Mouse (Mus musculus) neutrophil, adult 5-6 weeks (primary cell): ENCODE results near the gene Gm10842. TPM values are rescaled to one million over a fixed set of nuclear protein-coding genes. Genes with fewer than 3 reads are reported as not detected.

Experiments
- ATAC-seq: fragments of 151-379, 151-347 bp; 2 replicates; pipeline ENCODE4 v1.8.0; 2017; ENCODE audit warnings: mild to moderate bottlenecking, moderate TSS enrichment; ENCODE audit not compliant: insufficient number of reproducible peaks, poor library complexity, low FRiP score, severe bottlenecking; ENCODE audit errors: extremely low read depth
- total RNA-seq: library from RNA; stranded (forward); fragments of 200-1000 nt; gene quantifications from 2 replicates; pipeline ENCODE4 v1.2.3, GENCODE M21; 2017

Gm10842 gene
- total RNA-seq, 1 experiment from 2014 or later = not detected

DNA sequence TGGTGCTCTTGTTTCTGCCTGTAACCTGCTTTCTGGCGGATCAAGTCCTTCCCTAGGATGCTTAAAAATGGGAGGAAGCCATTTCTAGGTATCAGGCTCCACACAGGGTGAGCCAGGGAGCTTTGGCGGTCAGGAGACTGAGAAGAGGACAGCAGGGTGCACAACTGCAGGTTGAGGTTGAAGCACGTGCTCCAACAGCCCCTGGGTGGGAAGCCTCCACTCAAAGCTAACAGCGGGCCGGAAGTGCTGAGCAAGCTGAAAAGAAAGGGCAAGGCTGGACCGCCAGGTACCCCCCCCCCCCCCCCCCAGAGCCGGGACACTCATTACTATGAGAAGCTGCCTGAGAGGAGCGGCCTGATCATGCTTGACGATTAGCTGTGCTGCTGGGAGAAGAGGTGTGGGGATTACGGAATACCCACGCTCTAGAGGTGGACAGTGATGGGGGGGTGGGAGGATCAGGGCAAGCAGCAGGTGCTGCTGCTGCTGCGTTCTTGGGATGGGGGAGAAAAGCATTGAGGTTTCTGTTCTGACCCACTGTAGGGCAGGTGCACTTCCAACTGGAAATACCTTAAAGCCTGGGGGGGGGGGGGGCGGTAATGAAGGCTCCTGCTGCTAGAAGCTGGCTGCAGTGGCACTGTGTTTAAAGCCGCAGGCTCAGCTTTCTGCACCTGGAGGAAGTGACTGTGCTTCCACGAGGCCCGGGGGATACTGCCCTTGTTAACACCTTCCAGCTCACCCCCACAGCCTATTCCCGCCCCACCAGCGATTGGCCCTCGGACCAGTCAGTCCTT is 4.7 kb downstream of the Gm10842 start:
- ATAC-seq = no peak

DNA sequence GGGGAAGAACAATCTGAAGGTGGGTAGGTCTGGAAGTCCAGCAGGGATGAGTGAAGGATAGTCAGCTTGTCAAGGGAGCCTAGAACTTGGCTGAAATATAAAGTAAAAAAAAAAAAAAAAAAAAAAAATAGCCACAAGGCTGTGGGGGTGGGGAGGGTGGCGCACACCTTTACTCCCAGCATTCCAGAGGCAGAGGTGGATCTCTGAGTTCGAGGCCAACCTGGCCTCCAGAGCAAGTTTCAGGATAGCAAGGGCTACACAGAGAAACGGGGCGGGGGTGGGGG is 5.3 kb downstream of the Gm10842 start:
- no peak for ATAC-seq

DNA sequence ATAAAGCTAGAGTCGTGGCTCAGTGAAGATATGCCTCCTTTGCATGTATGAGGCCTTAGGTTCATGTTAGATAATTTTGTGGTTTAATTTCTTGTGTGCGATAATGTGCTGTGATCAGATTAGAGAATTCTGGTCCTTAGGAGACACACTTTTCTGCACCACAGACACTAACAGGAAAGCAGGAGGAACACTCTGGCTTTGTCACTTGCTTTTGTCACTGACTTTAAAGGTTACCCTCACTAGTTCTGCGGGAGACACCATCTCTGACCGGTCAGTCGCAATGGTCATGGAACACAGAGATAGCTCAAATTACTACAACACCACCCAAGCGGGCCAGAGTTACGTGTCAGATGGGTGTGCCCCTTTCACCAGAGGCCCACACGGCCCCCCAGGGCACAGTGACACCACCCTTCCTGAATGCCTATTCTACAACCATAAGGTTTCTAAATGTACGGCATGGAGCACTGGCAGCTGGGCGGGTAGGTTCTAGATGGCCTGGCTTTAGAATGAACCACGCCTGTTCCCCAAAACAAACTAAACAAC is 5.7 kb downstream of the Gm10842 start:
- ATAC-seq = no peak

DNA sequence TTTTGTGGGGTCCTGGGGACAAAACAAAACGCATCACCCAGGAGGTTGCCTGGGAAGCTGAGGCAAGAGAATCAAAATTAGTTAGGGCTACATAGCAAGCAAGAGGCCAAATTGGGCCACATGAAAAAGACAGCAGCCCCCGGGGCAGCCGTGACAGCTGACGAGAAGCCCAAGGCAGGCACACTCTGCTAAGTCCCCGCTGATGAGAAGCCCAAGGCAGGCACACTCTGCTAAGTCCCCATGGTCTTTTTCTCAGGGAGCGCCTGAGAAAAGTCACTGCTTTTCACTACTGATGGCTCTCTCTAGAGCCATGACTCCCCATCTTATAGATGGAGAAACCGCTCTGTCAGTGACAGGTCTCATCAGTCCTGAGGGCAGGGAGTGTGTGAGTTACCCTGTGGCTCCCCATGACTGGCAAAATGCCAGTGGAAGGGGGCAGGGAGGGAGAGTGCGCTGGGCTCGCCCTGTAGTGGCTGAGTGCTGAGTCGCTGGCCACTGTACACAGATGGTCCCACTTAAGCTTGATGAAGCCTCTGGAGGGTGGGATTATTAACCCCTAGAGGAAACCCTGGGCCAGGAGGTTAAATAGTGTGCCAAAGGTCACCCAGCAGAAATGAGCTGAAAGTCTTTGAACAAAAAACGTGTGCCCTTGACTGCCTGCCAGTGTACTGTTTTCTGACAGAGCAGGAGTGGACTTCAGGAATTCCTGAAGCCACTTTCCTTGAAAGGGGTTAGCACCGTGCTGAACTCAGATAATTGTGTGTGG is 6.6 kb downstream of the Gm10842 start:
- no peak for ATAC-seq

DNA sequence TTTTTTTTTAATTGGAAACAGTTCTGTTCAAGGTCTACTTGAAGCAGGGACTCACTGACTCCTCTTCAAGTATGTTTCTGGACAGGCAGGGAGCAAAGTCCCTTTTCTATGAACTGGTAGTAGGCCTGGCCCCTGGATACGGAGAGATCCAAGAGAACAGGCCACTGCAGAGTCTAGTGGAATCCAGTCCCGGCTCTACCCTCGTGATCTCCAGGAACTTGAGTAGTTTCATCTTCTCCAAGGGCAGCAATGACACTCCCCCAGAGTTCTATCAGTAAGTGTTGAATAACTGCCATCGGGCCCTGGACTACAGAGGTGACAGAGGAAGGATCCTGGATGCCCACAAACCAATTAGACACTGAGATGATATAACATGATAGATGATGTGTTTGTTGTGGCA is 9.2 kb downstream of the Gm10842 start:
- ATAC-seq = no peak

DNA sequence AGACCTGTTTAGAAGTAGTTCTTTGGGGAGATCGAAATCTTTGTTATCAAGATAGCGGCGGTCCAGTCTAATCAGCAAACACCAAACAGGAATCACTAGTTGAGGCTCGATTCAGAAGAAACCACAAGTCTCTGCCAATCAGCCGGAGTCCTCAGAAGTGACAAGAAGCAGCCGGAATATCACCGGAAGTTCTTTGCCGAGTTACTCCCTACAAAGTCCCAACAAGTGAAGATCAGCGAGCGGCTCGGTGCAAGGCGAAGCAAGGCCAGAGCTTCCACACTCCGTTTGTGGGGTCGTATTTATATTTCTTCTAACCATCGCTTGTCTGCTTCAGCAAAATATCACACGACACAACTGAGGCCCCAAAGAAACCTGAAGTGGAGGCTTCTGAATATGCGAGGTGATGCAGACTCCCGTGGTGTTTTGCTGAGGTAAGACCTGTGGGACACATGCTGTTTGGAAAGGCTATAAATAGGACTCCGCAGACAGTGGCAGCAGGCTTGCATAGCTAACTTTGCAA is 10.1 kb downstream of the Gm10842 start:
- no peak for ATAC-seq

DNA sequence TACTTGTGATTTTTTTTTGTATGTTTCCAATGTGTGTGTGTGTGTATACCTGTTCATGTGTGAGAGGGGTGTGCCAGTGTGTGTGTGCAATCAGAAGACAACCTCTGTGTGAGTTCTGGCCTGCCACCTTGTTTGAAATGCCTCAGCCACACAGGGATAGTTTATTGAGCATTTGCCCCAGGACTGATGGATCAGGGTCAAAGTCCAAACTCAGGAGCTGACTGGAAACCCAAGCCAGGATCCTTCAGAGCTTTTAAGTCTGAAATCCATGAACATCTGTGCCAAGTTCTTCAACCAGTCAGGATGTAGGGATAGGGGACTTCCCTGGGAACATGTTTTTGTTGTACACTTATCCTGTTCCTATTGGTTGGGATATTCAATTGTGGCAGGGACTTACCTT is 11.4 kb downstream of the Gm10842 start:
- no peak for ATAC-seq

DNA sequence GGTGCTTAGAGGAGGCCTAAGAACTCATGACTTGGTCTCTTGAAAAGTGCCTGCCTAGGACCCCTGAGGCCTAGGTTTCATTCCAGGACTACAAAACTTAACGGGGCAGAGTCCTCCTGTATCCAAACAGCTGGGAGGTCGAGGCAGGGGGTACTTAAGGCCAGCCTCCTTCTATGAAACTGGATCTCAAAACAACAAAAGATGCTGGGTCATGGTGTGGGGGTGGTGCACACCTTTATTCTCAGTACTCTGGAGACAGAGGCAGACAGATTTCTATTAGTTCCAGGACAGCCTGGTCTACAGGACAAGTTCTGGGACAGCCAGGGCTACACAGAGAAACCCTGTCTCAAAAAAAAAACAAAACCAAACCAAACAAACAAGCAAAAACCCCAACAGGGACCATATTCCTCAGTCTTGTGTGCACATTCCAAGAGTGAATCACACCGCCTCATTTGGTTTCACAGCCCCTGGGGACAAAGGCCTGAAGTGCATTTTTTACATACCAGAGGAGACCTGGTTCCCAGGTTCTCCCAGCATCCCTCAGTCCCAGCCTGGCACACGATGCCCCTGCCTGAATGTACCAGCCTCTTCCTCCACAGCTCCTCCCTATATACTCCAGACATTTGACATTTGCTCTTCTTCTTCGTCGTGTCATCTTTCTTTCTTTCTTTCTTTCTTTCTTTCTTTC is 13.1 kb downstream of the Gm10842 start:
- ATAC-seq = no peak

DNA sequence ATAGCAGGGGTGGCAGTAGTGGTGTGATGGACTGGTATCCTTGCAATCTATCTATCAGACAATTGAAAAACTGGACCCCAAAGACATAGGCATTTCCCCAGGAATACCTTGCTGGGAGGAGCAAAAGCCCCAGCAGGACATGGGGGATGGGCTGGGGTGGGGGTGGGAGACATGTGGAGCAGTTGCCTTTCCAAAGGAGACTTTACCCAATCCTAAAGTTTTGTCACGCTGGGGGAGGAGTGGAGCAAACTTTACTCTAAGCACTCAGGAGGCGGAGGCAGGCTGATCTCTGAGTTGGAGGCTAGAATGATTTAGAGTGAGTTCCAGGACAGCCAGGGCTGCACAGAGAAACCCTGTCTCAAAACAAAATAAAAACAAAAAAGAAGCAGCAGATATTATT is 14.7 kb downstream of the Gm10842 start:
- no peak for ATAC-seq

DNA sequence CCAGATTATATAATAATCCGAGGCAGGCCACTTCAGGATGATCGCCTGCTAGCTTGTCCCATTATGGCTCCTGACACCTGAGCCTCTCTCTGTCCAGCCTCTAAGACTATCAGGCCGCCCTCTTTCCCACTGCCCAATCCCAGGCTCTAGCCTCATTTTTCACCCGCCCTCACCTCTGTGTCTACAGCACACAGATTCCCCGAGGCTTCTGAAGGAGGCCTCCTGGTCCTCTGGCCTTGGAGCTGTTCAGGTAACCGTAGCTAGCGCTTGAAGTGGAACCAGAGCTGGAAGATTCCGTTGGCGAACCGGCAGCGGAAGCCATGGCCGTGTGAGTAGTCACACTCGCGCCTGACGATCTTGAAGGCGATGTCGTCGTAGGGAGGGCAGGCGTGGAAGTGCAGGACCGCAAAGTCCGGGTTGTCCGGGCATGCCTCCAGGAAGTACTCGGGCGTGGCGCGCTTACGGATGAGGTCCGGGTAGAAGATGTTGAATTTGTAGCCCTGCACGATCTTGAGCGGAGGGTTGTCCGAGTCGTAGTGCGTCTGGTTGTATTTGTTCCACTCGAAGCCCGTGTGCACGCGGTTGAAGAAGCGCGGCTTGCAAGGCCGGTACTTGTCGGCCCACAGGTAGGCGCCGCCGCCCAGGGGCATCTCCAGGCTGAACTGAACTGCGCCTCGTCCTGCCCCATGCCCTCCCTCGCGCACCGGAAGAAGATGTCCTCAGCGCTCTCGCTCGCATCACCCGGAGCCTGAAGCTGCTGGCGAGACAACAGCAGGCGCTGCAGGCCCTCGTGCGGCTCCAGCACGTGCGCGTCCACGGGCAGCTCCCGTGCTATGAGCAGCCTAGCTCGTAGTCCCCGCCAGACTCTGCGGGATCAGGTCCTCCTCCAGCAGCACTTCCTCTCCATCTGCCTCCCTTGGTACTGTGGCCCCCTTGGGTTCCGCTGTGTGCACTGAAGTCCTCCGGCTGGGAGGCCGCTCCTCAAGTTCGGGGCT is 18.1 kb downstream of the Gm10842 start:
- no peak for ATAC-seq

DNA sequence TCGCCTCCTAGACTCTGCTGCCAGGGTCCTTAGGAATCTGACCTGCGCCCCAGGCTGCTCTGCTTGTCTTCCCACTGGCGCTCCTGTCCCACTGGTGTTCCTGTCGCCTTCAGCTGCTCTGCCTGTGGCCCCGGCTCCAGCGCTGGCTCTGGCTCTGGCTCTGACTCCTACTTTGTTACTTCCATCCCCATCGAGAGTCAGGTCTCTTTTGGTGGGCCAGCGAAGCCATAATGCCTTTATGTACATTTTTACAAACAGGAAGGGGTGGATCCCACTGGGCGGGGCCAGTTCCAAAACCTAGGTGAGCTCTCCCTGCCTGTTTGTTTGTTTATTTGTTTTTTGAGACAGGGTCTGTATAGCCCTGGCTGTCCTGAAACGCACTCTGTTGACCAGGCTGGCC is 20.1 kb downstream of the Gm10842 start:
- ATAC-seq = no peak

DNA sequence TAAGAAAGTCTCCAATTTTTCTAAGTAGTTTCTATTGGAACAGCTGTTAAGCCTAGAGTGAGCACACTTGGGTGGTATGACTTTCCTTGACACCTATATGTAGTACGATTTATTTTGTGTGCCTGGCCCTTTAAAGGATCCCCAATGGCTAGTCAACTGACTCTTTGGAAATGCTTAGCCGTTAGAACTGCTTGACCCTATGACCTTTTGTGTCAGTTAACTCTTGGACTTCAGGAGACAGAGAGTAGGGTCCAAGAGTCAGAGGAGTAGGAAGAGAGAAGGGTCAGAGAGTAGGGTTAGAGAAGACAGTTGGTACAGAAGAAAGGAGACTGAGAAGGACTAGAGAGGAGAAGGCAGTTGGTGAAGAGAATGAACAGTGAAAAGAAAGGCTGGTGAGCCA is 31.8 kb downstream of the Gm10842 start, which contains the start of gene Tlk2:
Gene Tlk2, plus strand, starts transcription at position 292 of the 400 bp plus-strand sequence.
- no peak for ATAC-seq

DNA sequence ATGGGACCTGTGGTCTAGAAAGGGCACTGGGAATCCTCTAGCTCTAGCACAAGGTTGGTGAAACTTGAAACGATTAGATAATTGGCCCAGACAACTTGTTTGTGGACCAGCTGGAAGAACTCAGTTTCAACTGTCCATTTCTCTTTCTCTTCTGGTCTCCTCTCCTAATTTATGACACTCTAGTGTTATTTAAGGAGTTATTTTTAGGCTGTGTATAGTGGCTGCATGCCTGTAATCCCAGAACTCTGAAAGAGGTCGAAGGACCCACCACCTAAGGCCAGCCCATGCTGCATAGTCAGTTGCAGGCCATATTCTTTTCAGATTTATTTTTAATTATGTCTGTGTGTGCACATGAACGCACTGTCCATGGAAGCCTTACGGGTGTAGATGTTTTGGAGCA is 32.8 kb downstream of the Gm10842 start:
- no peak for ATAC-seq

DNA sequence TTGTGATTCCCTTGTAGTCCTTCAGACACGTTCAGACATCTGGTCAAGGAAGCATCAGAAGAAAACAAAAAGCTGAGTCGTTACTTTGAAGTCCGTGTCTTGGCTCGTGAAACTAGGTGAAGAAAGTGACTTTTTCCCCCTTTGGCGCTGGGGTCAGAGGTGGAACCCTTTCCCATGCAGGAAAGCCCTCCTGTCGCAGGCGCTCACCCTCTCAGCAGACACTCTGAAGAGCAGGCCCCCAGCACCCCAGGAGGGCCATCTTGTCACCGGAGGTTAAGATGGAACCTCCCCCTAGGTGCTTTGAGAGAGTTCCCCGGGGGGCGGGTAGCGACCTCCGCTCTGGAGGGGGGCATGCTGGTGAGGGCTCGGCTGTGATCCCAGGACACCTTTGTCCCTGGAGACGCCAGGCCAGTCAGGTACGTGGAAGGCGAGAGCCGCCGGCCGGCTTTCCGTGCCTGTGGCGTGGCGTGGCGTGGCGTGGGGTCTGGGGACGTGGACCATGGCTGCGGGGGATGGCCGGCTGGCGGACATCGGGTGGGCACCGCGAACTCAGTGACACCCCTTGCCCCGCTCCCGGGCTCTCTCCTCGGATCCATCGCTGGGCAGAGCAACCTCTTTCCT is 33.9 kb downstream of the Gm10842 start:
- ATAC-seq = no peak

DNA sequence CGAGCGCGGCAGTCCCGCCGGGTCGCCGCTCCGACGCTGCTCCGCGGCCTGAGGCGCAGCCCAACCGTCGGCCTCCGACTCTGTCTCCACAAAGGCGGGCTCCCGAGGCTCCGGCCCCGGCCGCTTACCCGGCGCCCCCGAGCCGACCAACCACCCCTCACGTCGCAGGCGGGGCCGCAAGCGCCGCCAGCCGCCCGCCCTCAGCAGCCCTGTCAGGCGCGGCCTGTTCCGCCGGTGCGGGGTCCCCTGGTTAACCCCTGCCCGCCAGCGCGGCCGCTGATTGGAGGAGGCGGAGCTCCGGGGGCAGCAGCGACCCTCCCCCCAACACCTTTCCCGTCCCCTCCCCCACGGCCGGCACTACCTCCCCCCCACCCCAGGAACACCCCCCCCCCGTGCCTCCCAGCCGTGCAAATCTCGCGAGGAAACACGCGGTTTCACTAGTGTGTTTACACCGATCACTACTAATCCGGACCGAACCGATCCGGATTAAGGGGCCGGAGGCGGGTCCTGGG is 34.5 kb downstream of the Gm10842 start:
- peak; percentile 68 for ATAC-seq

DNA sequence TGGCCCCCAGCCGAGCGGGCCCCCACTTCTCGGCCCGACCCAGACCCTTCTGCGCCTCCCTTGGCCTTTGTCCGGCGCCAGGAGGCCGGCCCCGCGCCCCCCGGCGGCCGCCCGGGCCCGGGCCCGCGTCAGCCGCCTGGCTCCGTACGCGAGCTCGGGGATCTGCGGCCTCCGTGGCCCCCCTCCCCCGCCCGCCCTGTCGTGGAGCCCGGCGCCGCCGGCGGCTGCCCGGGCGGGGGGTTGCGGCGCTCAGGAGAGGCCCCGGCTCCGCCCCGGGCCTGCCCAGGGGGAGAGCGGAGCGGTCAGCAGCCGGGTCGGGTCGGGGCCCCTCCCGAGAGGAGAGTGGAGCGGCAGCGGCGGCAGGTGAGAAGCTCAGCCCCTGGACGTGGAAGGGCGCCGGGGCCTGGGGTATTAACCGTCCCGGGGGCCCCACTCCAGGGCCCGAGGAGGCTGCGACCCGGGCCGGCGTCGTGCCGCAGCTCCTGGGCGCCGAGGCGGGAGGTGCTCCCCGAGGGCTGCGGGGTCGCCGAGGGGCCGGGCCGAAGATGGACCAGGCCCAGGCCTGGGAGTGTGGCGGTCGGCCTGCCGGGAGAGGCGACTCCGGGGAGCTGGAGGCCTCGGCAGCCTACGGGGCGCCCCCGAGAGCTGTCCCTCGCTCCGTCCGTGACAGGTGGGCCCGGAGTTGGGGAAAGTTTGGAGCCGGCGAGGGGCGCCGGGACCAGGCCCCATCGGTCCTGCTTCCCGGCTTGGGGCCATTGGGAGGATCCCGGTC is 35.2 kb downstream of the Gm10842 start:
- ATAC-seq = no peak

DNA sequence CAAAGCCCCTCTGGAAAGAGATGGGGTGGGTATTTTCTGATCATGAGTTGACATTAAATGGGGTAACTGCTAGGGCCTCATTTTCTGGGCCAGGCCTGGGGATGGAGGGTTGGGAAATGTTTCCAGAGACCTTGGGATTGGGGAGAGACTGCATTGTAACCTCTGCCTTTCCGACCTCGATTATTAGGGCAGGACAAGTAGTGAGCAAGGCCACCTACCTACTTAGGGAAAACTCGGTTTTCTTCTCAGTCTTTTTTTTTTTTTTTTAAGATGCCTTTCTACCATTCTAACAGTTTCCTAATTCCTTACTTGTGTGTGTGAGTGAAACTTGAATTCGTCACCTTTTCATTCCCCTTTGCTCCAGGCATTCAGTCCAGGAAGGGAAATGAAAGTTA is 35.8 kb downstream of the Gm10842 start:
- ATAC-seq = no peak
